Mouse (Mus musculus) Patski (cell line): Measurements from ENCODE around the gene Rpp40. TPM values are rescaled to one million over a fixed set of nuclear protein-coding genes. Genes with fewer than 3 reads are reported as not detected.

ENCODE experiments used
- ATAC-seq: fragments of 100-300 bp; one replicate; pipeline ENCODE4 v1.8.0; 2021
- CTCF ChIA-PET: fragments of 350-600 bp; sonication (Branson Sonifier 250); formaldehyde crosslinking; loops from one replicate; lab custom pipeline; 2022; ENCODE audit warnings: inconsistent platforms; lab: Charles Lee
- POLR2A ChIA-PET: fragments of 350-600 bp; sonication (Branson Sonifier 250); formaldehyde crosslinking; loops from one replicate; lab custom pipeline; 2022; ENCODE audit warnings: antibody characterized with exemption, inconsistent platforms; lab: Charles Lee
- DNase-seq: peaks from one replicate; pipeline ENCODE4 v3.0.0-alpha.2; 2011; ENCODE audit warnings: low read depth, low spot score
- H3K27me3 ChIP-seq: fragments of 371-371 bp; one replicate; pipeline ENCODE4 v1.5.1; 2021
- CTCF ChIP-seq: fragments of 100-300 bp; IDR thresholded peaks from one replicate; pipeline ENCODE4 v1.5.1; 2021
- in situ Hi-C: fragments of 300-500 bp; cut with MboI; formaldehyde crosslinking; loops from 3 replicates; pipeline ENCODE4 v1.11.1; 2018; ENCODE audit warnings: low pct_unique_long_range_greater_than_20kb, mixed read lengths
- polyA plus RNA-seq: library from polyadenylated mRNA; unstranded; gene quantifications from one replicate; pipeline ENCODE4 v1.2.3, GENCODE M21; 2021

Gene Rpp40
- polyA plus RNA-seq, 1 experiment from 2014 or later = 9.3 TPM

DNA sequence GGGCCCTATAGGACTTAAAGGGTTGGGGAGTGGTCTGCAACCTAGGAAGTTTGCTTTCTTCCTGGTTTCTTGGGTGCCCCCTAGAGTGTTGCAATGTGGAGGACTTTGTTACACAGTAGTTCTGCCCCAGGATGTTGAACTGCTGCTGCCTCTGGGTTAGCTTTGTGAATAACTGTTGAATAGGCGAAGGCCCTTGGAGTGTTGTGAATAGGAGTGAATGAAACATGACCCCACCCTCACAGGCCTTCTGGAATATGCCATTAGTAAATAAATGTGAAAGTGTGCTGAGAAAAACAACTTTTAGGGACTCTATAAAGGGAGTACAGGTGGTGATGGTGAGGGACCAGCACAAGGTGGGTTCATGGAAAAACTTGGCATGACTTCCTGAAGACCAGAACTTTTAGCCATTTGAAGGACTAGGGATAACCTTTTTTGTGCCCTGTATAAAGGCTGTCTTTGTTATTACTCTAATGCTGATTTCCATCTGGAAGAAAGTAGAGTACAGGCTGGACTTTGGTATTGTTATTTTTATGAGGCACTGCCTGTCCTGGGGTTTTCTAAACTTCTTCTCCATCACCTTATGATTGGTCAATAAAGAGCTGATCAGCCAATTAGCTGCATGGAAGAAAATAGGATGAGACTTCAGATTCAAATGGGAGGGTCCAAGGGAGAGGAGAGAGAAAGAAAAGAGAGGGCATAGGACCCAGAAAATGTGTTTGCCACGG lies 53.1 kb downstream of the Rpp40 start:
- ATAC-seq = no peak
- in situ Hi-C loops = no loop called here

GRCm38 (mm10) chr13:35851581-35851980 lies 54.6 kb downstream of the Rpp40 start:
- no peak for TF ChIP-seq CTCF
- ATAC-seq = no peak
- POLR2A ChIA-PET = no interaction called here
- no peaks in the 10 kb centered on the region for H3K27me3 ChIP-seq
- in situ Hi-C loops = no loop called here
- DNase-seq = no peak
- CTCF ChIA-PET = interaction anchor here (1.4 kb wide), 1 partner anchor 10 kb away, joined by 3 read pairs; no protein-coding TSS in a partner anchor

More for the DNA sequence above, 53.1 kb downstream of the Rpp40 start:
- POLR2A ChIA-PET = no interaction called here
- CTCF ChIA-PET = interaction anchor here (1.4 to 1.8 kb wide), 2 partner anchors 9 to 14 kb away, joined by 3 to 4 read pairs; no protein-coding TSS in a partner anchor
- DNase-seq = no peak
- H3K27me3 ChIP-seq = no peaks in the 10 kb centered on the region
- TF ChIP-seq CTCF = no peak

GRCm38 (mm10) chr13:35848694-35849093 lies 57.5 kb downstream of the Rpp40 start:
- TF ChIP-seq CTCF = no peak
- ChIA-PET POLR2A (no interaction called here), CTCF (interaction anchor here (1.2 to 2.5 kb wide), 2 partner anchors 10 to 18 kb away, joined by 3 to 6 read pairs; no protein-coding TSS in a partner anchor)
- in situ Hi-C loops = no loop called here
- ATAC-seq (no peak), DNase-seq (no peak)
- no peaks in the 10 kb centered on the region for H3K27me3 ChIP-seq

GRCm38 (mm10) chr13:35845306-35845705 lies 60.9 kb downstream of the Rpp40 start:
- ChIA-PET POLR2A (no interaction called here), CTCF (no interaction called here)
- no peaks in the 10 kb centered on the region for H3K27me3 ChIP-seq
- TF ChIP-seq CTCF = no peak
- ATAC-seq (no peak), DNase-seq (no peak)
- in situ Hi-C loops = no loop called here

Other genes with a start within 250 kb of the Rpp40 start
- 15.4 TPM for gene Cdyl, start 246.5 kb downstream of the Rpp40 start, polyA plus RNA-seq
- not detected for gene Ppp1r3g, start 52.5 kb upstream of the Rpp40 start, polyA plus RNA-seq
- 31.4 TPM for gene Fars2, start 211.1 kb upstream of the Rpp40 start, polyA plus RNA-seq
- 13.1 TPM for gene Lyrm4, start 211.2 kb upstream of the Rpp40 start, polyA plus RNA-seq